Mouse (Mus musculus) ES-E14 (cell line): Measurements from ENCODE around the gene Ccdc17.

Experiments used
- CHD2 ChIP-seq: IDR thresholded peaks from 2 replicates; pipeline ENCODE4 v1.6.1; 2014; ENCODE audit warnings: mild to moderate bottlenecking, low read depth, low read length, inconsistent platforms
- HCFC1 ChIP-seq: IDR thresholded peaks from 2 replicates; pipeline ENCODE4 v1.6.1; 2012; ENCODE audit warnings: low read length, inconsistent platforms, borderline replicate concordance; ENCODE audit not compliant: insufficient read depth
- MAFK ChIP-seq: IDR thresholded peaks from 2 replicates; pipeline ENCODE4 v1.6.1; 2014; ENCODE audit warnings: mild to moderate bottlenecking, low read depth, low read length, inconsistent platforms; ENCODE audit not compliant: insufficient read depth
- ZC3H11A ChIP-seq: IDR thresholded peaks from 2 replicates; pipeline ENCODE4 v1.6.1; 2012; ENCODE audit warnings: low read depth, mild to moderate bottlenecking, inconsistent platforms, low read length, borderline replicate concordance
- ZNF384 ChIP-seq: IDR thresholded peaks from 2 replicates; pipeline ENCODE4 v1.6.1; 2012; ENCODE audit warnings: low read depth, low read length, inconsistent platforms

DNA sequence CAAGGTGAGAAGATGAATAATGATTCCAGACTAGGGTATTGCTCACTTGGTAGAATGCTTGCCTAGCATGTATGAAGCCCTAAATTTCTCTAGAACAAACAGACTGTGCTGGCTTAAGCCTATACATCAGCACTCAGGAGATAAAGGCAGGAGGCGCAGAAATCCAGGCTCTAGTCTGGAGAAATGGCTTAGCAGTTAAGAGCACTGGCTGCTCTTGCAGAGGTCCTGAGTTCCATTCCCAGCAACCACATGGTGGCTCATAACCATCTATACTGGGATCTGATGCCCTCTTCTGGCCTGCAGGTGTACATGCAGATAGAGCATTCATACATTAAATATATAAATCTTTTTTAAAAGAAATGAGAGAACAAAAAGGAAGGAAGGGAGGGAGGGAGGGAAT is 45.6 kb downstream of the Ccdc17 start:
- TF ChIP-seq ZC3H11A (no peak), MAFK (no peak), ZNF384 (no peak), HCFC1 (no peak), CHD2 (no peak)
